Mouse (Mus musculus) gastrocnemius, postnatal 36 days (tissue): ENCODE data around the gene Tbck. TPM values are rescaled to one million over a fixed set of nuclear protein-coding genes. Genes with fewer than 3 reads are reported as not detected.

Source experiments
- DNase-seq, 2 experiments: peaks; one replicate each; pipeline ENCODE4 v3.0.0; 2022
- intact Hi-C: fragments of 180-260 bp; cut with DNase I; formaldehyde crosslinking; loops from one replicate; pipeline ENCODE4 v1.15.1; 2025
- total RNA-seq, 2 experiments: library from RNA; stranded (reverse); gene quantifications; 2 replicates each; pipeline ENCODE4 v1.2.3; 2021

Tbck gene
- total RNA-seq, 2 experiments from 2014 or later = 7.6 TPM

DNA sequence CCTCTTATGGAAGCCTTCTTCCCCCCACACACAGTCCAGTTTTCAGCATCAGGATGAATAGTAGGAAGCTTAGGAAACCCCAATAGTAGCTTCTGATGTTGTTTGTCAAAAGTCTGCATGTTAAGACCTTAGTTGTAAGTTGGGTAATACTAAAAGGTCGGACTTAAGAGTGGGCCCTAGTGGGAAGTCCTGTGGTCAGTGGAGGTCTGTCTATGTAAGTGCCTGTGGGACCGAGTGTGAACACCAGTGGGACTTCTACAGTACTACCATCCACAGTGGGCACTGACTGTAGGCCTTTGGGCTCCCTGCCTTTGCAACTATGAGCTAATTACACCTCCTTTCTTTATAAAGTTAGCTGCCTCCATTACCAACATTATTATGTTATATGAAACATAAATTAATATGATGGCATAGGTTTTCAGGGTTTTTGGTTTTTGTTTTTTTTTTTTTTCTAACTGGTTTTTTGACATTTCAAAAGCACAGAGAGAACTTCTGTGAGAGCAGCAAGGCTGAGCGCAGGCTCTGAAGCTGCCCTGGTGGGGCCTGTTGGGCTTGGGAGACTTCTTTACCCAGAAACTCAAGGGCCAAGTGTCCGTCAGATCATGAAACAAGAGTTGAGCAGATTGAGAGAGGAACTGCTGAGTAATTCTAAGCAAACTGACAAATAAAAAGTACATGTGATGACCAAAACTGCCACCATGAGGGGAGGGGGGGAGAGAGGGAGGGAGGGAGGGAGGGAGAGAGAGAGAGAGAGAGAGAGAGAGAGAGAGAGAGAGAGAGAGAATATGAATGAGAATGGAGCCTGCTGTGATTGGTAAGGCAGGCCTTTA lies 131.8 kb downstream of the Tbck start:
- no peak for DNase-seq
- intact Hi-C loops = no loop called here

DNA sequence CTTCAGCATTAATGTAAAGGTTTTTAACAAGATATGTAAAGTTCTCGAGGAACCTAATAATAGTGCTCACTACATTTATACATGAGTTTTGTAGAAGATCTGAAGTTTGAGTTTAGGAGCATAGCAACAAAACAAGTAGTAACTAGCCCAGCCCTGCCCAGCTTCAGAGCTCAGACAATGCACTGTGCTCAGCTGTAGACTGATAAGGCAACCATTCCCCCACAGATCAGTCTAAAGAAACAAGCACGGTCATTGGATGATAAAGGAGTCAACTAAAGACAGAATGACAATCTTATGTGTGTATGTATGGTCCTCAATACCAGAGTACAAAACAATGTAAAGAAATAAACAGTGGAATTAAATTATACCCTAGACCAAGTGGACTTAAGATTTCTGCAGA lies 135.5 kb downstream of the Tbck start:
- no peak for DNase-seq
- intact Hi-C loops = no loop called here

DNA sequence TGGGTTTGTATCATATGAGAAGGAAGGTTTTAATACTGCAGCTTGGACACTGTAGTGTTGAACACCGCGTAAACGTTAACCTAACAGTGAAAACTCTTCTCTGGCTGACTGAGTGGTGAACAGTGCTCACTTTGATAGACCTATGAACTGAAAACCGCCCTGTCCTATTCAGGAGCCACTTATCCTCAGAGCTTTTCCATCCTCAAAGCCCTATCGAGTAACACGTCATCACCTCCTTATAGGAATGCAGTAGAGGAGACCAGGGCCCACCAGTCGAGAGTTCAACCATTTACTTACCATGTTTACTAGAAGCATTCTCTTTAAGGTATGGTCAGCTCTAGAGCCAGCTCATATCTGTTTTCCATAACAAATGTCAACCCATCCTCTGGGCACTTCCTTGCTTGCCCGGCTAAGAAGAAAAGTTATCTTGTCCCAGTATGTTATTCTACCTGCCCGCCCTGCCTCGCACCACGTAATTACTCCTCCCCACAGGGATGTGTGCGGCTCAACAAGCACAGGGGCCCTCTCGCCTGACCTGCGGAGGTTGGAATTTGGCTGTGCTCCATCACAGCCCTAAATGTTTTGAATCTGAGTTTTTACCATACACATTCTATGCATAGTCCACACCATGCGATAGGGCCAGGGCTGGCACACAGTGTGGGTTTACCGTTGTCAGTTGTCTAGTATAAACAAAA lies 147.4 kb downstream of the Tbck start:
- intact Hi-C loops = no loop called here
- no peak for DNase-seq

DNA sequence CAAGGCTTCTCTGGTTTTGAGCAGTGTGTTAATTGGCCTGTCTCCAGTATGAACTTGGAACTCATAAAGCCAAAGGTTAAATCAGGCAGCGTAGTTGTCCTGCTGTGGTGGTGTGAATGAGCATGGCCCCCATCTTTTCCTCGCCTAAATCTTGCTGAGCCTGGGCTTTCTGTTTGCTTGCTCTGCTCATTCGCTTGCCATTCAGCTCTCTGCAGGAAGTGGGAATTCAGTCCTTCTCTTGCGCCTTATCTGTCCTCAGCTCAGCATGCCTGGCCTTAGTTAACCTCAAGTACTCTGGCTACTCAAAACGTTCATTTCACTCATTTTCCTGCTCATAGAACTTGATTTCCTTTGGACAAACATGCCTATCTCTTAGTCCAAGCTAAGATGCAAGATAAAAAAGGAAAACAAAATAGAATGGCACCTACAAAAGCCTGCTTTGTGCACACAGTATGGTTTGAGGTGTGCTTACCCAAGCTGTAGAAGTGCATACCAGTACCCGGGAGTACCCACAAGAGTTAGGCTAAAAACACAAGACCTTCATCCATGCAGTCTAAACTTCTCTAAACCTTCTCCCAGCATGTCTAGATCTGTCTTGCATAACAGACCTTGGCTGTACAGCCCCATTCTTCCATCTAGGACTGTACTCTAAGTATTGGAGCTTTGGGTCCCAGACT lies 151.3 kb downstream of the Tbck start:
- no peak for DNase-seq
- intact Hi-C loops = no loop called here

DNA sequence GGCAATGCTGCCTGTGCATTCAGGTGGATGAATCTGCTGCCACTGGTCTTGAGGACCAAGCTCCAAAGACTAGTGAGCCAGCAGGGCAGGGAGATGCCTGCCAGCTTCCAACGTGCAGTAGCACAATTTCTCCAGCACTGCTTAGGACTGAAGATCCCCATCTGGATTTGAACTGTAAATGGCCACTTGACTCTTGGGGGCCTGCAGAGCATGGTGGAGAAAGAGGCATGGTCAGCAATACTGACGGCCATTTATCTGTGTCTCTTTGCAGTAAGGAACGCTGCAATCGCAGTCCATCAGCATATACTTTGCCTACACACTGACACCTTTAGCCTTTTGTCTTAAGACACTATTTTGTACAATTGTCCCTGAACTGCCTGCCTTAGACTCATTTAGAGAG lies 153.2 kb downstream of the Tbck start:
- intact Hi-C loops = no loop called here
- DNase-seq = no peak

DNA sequence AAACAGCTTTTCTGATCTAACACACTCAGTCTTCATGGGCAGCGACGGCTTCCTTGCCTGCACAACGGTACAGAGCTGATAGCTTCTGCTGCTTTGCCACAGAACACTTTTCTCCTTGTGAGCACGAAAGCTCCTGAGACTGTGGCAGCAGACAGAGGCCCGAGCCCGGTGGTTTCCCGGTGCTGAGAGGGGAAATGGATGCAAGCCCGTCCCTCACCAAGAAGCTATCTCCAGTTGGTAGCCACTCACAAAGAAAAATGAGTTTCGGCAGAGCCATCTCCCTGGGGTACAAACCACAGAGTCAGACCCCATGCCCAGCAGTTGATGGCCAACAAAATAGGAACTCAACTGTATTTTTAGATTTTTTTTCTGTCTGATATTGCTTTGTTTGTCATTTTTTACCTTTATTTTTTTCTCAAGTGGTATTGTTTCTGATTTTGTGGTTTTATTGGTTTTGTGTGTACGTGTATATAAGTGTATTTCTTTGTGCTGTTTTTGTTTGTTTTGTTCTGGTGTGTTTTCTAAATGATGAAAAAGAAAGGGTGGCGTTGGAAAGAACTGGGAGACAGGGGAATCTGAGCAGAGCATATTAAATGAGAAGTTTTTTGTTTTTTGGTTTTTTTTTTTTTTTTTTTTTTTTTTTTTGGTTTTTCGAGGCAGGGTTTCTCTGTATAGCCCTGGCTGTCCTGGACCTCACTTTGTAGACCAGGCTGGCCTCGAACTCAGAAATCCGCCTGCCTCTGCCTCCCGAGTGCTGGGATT lies 154.9 kb downstream of the Tbck start:
- no peak for DNase-seq
- intact Hi-C loops = no loop called here

DNA sequence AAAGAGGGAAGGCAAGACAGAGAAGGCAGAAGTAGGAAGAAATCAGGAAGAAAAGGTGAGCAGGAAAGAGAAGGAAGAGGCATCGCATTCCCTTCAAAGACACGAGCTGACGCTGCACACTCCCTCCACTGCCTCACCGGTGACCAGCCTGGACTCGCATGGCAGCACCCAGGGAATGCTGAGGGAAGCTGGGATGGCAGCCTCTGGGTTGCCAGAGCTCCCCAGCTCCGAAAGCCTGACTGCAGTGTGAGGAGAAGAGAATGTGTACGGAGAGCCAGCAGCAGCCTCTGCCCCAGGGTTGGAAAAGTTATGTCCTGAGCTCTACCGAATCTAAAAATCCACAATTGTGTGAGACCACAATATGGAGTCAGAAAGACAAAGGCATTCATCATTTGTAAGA lies 155.6 kb downstream of the Tbck start:
- intact Hi-C loops = no loop called here
- DNase-seq = no peak

DNA sequence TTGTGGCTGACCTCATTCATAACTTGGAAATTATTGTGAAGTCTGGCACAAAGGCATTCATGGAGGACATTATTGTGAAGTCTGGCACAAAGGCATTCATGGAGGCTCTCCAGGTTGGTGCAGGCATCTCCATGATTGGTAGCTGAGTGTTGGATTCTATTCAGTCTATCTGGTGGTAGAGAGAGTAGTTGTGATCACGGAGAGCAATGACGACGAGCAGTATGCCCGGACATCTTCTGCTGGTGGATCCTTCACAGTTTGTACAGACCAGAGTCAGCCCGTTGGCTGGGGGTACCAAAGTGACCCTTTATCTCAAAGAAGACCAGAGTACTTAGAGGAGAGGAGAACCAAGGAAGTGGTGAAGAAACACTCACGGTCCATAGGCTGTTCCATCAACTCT lies 158.7 kb downstream of the Tbck start:
- DNase-seq = no peak
- intact Hi-C loops = no loop called here

DNA sequence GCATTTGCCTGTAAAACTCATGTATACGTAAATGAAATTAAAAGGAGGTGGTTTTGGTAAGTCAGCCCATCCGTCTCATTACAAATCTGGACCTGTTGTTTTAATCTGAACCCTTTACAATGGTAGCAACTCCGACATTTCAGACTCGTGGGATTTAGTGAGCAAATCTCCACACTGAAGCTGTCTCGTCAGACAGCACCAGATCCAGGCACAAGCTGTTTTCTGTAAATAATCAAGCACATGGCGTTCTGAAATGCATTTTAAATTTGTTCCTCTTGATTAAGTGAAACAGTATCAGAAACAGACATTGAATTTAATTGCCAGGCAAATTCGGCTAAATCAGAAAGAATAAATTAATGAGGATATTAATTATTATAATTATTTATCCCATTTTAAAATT lies 165.7 kb downstream of the Tbck start:
- intact Hi-C loops = no loop called here
- no peak for DNase-seq

DNA sequence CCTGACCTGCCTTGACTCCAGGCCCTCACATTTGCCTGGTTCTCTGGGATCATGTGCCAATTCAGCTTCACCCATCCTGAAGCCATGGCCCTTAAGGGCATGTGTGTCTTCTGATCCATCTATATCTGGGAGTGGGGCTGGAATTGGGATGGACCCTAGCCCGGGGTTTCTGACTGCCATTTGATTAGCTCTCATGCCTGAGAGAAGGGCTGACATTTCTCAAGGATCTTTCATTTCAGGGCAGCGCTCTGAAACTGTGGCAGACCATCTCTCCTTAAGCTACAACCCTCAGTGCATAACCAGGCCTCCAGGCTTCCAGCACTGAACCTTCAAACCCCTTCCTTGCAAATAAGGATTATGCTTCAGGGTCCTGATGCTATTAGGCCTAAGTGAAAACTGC lies 166.5 kb downstream of the Tbck start:
- intact Hi-C loops = no loop called here
- no peak for DNase-seq

DNA sequence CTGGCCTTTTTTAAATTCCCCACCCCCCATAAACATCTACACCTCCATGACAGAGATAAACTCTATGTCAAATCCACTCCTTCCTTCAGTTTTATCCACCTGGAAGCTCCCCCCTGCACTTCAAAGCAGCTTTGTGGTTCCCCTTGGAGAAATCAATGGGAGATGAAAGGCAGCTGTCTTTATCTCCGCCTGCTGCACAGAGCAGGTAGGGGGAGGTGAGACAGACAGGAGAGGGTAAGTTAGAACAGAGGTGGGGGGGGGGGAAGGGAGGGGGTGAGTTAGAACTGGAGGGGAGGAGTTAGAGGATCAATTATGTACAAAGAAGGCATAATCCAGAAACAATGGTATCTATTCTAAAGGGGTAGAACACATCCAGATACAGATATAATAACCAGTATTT lies 167.5 kb downstream of the Tbck start:
- DNase-seq = no peak
- intact Hi-C loops = no loop called here

DNA sequence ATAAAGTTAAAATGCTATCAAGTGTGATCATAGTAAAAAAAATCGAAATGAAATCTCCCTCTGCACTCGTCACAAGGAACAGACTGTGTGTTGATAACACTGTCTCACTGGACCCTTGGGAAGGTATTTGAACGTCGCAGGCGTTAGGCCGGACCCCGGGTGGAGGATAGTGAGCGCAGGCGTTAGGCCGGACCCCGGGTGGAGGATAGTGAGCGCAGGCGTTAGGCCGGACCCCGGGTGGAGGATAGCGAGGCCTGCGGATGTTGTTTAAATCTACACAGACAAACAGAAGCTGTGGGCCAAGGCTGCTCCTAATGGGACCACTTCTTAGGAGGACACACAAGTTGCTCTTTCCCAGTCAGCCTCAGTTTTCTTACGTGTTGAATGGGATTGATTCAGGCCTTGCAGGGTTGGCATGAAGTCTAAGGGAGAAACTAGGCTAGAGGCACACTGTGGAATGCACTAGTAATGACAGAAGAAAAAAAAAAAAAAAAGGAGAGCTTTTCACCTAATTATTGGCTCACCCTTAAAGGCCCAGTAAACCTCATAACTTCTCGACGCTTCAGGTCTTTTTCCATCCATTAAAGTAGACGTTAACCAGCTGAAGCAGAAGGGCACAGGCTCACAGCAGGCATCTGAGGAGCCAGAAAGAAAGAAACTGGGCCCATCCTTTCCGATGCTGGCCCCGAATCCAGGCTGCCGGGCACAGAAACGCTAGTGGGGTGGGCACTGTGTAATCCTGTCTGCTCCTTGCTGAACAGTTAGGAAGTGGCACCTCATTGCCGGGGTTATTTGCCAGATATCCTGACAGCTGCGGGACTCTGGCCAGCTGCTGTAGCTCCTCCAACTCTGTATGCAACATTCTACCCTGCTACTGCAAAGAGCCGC lies 168.1 kb downstream of the Tbck start:
- DNase-seq = no peak
- intact Hi-C loops = no loop called here

DNA sequence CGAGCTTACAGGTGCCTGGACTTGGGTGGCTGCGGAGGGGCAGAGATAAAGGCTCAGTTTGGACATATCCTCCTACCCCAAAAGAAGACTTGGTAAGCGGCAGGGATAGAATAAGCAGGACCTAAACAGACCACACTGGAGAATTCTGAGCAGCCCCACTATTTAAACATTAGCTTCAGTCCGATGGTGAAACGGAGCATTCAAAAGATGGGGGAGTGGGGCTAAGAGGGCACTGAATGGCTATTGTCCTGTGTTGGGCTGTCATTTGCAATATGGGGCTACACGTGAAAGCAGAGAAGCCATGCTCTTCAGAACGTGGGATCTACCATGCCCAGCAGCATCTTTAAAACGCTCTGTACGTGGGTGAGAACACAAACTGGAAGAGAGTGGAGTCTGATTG lies 170.3 kb downstream of the Tbck start:
- DNase-seq = no peak
- intact Hi-C loops = no loop called here

DNA sequence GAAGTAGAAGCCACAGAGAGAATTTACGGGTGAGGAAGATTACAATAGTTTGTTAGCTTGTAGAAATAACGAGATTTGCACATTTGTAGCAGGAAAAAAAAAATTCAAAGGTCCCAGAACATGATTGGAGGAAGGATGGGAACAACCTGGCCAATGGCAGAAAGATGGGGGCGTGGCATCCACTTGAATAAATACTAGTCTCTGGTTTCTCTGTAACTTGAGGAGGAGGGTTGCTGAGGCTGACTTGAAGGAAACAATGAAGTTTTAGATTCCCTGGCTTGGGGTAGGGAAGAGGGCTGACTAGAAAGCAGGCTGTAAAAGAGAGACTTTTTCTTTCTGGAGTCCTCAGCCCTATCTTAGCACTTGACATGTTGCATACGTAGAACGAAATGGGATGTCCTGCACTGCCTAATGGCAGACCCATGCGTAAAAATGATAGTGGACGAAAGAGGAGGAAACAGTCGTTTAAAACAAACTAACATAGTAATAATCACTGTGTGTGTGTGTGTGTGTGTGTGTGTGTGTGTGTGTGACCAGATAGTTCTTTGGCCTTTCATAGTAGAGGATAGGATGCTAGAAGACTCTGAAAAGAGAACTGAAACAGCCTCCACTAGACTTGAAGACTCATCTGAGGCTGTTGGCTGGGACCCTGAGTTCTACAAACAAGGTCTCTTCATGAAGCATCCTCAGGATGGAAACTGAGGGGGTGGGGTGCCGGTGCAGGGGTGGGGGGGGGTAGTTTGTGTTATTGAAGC lies 171.7 kb downstream of the Tbck start:
- intact Hi-C loops = no loop called here
- DNase-seq = no peak

DNA sequence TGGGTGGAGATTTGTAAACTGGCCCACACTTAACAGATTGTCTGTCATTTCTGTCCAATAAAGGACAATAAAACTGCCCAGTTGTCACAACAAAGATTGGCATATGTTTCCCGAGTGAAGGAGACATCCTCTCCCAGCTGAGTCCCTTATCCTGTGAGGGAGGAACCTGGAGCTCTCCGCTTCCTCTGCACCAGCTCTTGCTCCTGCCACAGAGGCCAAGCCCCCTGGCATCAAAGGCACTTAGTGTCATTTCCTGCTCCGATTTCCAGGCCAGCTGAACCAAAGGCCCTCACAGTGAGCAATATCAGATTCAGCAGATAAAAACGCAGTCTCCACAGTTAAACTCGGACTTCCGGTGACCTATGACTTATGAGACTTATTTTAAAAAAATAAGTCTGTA lies 172.7 kb downstream of the Tbck start:
- intact Hi-C loops = no loop called here

DNA sequence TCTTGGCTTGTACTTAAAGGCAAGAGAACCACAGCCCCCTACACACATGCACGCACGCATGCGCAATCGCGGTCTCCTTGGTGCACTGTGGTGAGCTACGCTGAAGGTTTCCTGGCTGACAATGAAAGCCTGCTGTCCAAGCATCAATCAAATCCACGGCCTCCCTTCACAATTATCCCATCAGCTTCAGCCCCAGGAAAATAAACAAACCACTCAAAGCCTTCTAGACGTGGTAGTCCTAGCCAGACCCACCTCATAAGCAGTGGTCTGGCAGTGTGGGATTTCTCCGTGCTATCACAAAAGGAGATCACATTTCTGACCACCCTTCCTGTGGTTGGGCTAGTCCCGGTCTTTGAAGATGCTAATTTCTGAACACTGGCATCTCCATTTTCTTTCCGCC lies 174.9 kb downstream of the Tbck start:
- intact Hi-C loops = no loop called here
- DNase-seq = no peak

More for the DNA sequence above, 172.7 kb downstream of the Tbck start:
- no peak for DNase-seq

DNA sequence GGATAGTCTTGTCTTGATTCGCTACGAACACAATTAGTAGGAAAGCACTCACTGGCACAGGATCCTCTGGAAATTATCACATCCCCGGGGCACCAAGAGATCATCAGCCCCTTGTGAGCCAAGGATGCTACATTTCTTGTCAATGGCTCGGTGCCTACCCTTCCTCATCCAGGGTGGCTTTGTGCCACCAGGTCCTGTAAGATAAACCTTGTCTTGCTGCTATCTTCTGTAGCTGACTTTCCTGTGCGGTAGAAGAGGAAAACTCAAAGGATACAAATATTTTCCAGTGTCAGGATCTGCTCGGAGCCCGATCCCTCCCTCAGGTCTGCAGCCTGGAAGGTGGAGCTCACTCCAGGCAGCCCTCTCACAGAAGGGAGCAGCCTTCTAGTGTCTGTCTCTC lies 175.6 kb downstream of the Tbck start:
- DNase-seq = no peak
- intact Hi-C loops = no loop called here

DNA sequence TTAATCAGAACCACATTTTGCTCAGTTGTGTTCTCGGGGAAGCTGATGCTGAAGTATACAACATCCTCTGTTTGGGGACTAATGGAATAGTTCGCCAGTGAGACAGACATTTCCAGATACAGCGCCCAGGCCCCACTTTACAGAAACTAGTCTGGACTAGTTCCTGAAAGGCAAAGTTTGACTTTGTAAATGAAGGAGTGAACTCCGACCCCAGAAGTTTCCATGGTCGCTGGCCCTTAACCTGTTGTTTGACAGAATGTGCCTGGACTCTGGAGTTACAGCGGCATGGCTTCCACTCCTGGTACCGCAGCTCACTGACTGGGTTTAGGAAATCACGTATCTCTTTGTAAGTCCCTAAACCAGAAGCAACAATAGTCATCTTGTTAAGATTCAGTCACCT lies 176.9 kb downstream of the Tbck start:
- no peak for DNase-seq
- intact Hi-C loops = no loop called here

DNA sequence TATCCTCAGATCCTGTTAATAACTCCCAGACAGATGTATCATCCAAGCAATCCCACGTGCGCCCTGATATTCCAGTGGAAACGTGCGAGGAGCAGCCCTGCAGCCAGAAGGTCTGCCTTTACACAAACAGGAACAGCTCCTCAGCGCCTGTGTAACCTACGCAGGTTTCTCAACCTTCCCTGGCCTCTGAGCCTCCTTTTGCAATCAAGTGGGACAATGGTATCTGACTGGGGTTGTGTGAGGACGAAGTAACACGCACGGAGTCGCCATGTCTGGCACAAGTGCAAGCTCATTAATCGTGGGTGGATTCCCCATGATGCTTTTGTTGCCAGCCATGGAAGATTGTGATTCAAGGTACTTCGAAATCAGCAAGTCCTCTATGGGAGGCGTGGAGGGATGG lies 179.9 kb downstream of the Tbck start:
- intact Hi-C loops = no loop called here
- no peak for DNase-seq
